Mouse (Mus musculus) cerebellum, postnatal 14 days (tissue): ENCODE measurements around the gene Pklr.

Experiments
- DNase-seq, 2 experiments: peaks; one replicate each; pipeline ENCODE4 v3.0.0; 2021; ENCODE audit warnings: mixed read lengths in 2 of 2

Pklr gene

GRCm38 (mm10) chr3:89135958-89136357 is at the start of gene Pklr:
TSS of gene Pklr (plus strand) at chr3:89136142.
- DNase-seq, result no peak

GRCm38 (mm10) chr3:89087338-89088110 is 48.4 kb upstream of the Pklr start:
- DNase-seq, result peak; percentile 85 to 97

GRCm38 (mm10) chr3:89088974-89089373 is 47.0 kb upstream of the Pklr start:
- DNase-seq, result no peak

- DNase-seq, result peak; percentile 86
Measured at GRCm38 (mm10) chr3:89089882-89090591, 45.9 kb upstream of the Pklr start.

- peak; percentile 90 to 91 for DNase-seq
Measured at GRCm38 (mm10) chr3:89090694-89091655, 45.0 kb upstream of the Pklr start.

- DNase-seq, result peak; percentile 48 to 50
Measured at GRCm38 (mm10) chr3:89091811-89092508, 44.0 kb upstream of the Pklr start.

GRCm38 (mm10) chr3:89092509-89093090 is 43.3 kb upstream of the Pklr start:
- no peak for DNase-seq

GRCm38 (mm10) chr3:89093175-89093574 is 42.8 kb upstream of the Pklr start, which contains the start of gene Rusc1:
TSS of gene Rusc1 (minus strand) at chr3:89093311.
- DNase-seq, result peak; percentile 97 to 98

GRCm38 (mm10) chr3:89094021-89094420 is 41.9 kb upstream of the Pklr start:
- DNase-seq, result no peak

GRCm38 (mm10) chr3:89100811-89101210 is 35.1 kb upstream of the Pklr start, which contains the start of gene Gm43738:
TSS of gene Gm43738 (minus strand) at chr3:89101099.
- DNase-seq, result peak; percentile 54 to 67

- peak in 1 of 2 experiments; percentile 67 for DNase-seq
Measured at GRCm38 (mm10) chr3:89101459-89101811, 34.5 kb upstream of the Pklr start.

GRCm38 (mm10) chr3:89101812-89102494 is 34.0 kb upstream of the Pklr start, which contains the start of gene Fdps:
TSS of gene Fdps (minus strand) at chr3:89101959.
- DNase-seq, result peak; percentile 95 to 97

- no peak for DNase-seq
Measured at GRCm38 (mm10) chr3:89102495-89103290, 33.2 kb upstream of the Pklr start.

- DNase-seq, result no peak
Measured at GRCm38 (mm10) chr3:89103291-89103595, 32.7 kb upstream of the Pklr start.

GRCm38 (mm10) chr3:89106881-89107280 is 29.1 kb upstream of the Pklr start:
- no peak for DNase-seq

GRCm38 (mm10) chr3:89107545-89107944 is 28.4 kb upstream of the Pklr start:
- no peak for DNase-seq

GRCm38 (mm10) chr3:89108146-89108545 is 27.8 kb upstream of the Pklr start:
- DNase-seq, result no peak

- DNase-seq, result no peak
Measured at GRCm38 (mm10) chr3:89113058-89113457, 22.9 kb upstream of the Pklr start.

GRCm38 (mm10) chr3:89115522-89115921 is 20.4 kb upstream of the Pklr start:
- peak; percentile 65 to 68 for DNase-seq

- DNase-seq, result no peak
Measured at GRCm38 (mm10) chr3:89123313-89123712, 12.6 kb upstream of the Pklr start.
